Mouse (Mus musculus): ENCODE data around the gene Prkcb.
A peak's percentile ranks its signal among the peaks of the same experiment; 100 is the strongest.

The Prkcb gene

GRCm38 (mm10) chr7:122397699-122398098, 109.1 kb downstream of the Prkcb start:
- DNase-seq (ENCODE audit: low spot score in 2 of 2), result no peak

GRCm38 (mm10) chr7:122402041-122402440, 113.5 kb downstream of the Prkcb start:
- no peak for DNase-seq (ENCODE audit: low spot score in 2 of 2)

GRCm38 (mm10) chr7:122403343-122403742, 114.8 kb downstream of the Prkcb start:
- no peak for DNase-seq (ENCODE audit: low spot score in 2 of 2)

- peak; percentile 68 to 90 for DNase-seq (ENCODE audit: low spot score in 2 of 2)
Observed at GRCm38 (mm10) chr7:122404571-122405393, 116.2 kb downstream of the Prkcb start.

- peak; percentile 27 to 51 for DNase-seq (ENCODE audit: low spot score in 2 of 2)
Observed at GRCm38 (mm10) chr7:122406625-122407024, 118.1 kb downstream of the Prkcb start.

- no peak for DNase-seq (ENCODE audit: low spot score in 2 of 2)
Observed at GRCm38 (mm10) chr7:122409945-122410344, 121.4 kb downstream of the Prkcb start.

GRCm38 (mm10) chr7:122410873-122411272, 122.3 kb downstream of the Prkcb start:
- no peak for DNase-seq (ENCODE audit: low spot score in 2 of 2)

- peak in 1 of 2 experiments; percentile 42 for DNase-seq (ENCODE audit: low spot score in 2 of 2)
Observed at GRCm38 (mm10) chr7:122413231-122413630, 124.7 kb downstream of the Prkcb start.

GRCm38 (mm10) chr7:122414146-122414545, 125.6 kb downstream of the Prkcb start:
- no peak for DNase-seq (ENCODE audit: low spot score in 2 of 2)

GRCm38 (mm10) chr7:122414608-122415007, 126.1 kb downstream of the Prkcb start:
- no peak for DNase-seq (ENCODE audit: low spot score in 2 of 2)

- DNase-seq (ENCODE audit: low spot score in 2 of 2), result no peak
Observed at GRCm38 (mm10) chr7:122415387-122415786, 126.8 kb downstream of the Prkcb start.

- peak in 1 of 2 experiments; percentile 28 for DNase-seq (ENCODE audit: low spot score in 2 of 2)
Observed at GRCm38 (mm10) chr7:122415904-122416303, 127.4 kb downstream of the Prkcb start.

- DNase-seq (ENCODE audit: low spot score in 2 of 2), result peak in 1 of 2 experiments; percentile 11
Observed at GRCm38 (mm10) chr7:122418551-122418950, 130.0 kb downstream of the Prkcb start.

- peak; percentile 51 to 55 for DNase-seq (ENCODE audit: low spot score in 2 of 2)
Observed at GRCm38 (mm10) chr7:122423816-122424215, 135.3 kb downstream of the Prkcb start.

GRCm38 (mm10) chr7:122429134-122429533, 140.6 kb downstream of the Prkcb start:
- DNase-seq (ENCODE audit: low spot score in 2 of 2), result no peak

GRCm38 (mm10) chr7:122432401-122432800, 143.8 kb downstream of the Prkcb start:
- DNase-seq (ENCODE audit: low spot score in 2 of 2), result no peak

GRCm38 (mm10) chr7:122433377-122433776, 144.8 kb downstream of the Prkcb start:
- DNase-seq (ENCODE audit: low spot score in 2 of 2), result peak in 1 of 2 experiments; percentile 40

- DNase-seq (ENCODE audit: low spot score in 2 of 2), result no peak
Observed at GRCm38 (mm10) chr7:122434941-122435340, 146.4 kb downstream of the Prkcb start.

- DNase-seq (ENCODE audit: low spot score in 2 of 2), result no peak
Observed at GRCm38 (mm10) chr7:122435561-122435960, 147.0 kb downstream of the Prkcb start.

GRCm38 (mm10) chr7:122437390-122437789, 148.8 kb downstream of the Prkcb start:
- no peak for DNase-seq (ENCODE audit: low spot score in 2 of 2)

- DNase-seq (ENCODE audit: low spot score in 2 of 2), result no peak
Observed at GRCm38 (mm10) chr7:122445056-122445455, 156.5 kb downstream of the Prkcb start.

- DNase-seq (ENCODE audit: low spot score in 2 of 2), result no peak
Observed at GRCm38 (mm10) chr7:122452671-122453070, 164.1 kb downstream of the Prkcb start.

GRCm38 (mm10) chr7:122459203-122459965, 170.8 kb downstream of the Prkcb start:
- DNase-seq (ENCODE audit: low spot score in 2 of 2), result peak in 1 of 2 experiments; percentile 92
